In genomic region chr14:60663309-60663940, GRCm38 (mm10) we compare ENCODE assay signal across 25 mouse cellular contexts. TPM values are rescaled to one million over a fixed set of nuclear protein-coding genes. Genes with fewer than 3 reads are reported as not detected.
DNase-seq lines count a peak whose midpoint lies in the region; ATAC-seq and TF ChIP-seq lines count a peak whose summit lies in the region.
"Had no signal": no experiment of that assay in that cellular context is flagged by ENCODE, and none has a peak within 500 bp of the region (broad histone marks: within the 10 kb centered on the region; RNA-seq: fewer than 3 reads in every experiment).

No protein-coding gene starts in this region.

- H3K36me3 ChIP-seq in midbrain, embryonic 10.5 days: peaks cover 65% of the 10 kb centered on the region
- H3K36me3 ChIP-seq in midbrain, embryonic 13.5 days: peaks cover 14% of the 10 kb centered on the region; the same call in 1 of the 2 replicates
- H3K36me3 ChIP-seq in kidney, embryonic 15.5 days: 0 out of 2 replicates have a peak, but pooled peaks cover 3% of the 10 kb centered on the region
- no peaks in the 10 kb centered on the region for H3K36me3 ChIP-seq in small intestine, adult 2 months (ENCODE audit: control insufficient read depth, insufficient read depth, low read length)
- H3K36me3 ChIP-seq: limb, embryonic 15.5 days had no signal

- TF ChIP-seq CTCF in small intestine, adult 2 months (IDR thresholded peaks at IDR 0.05; ENCODE audit: extremely low read depth, insufficient read length, insufficient replicate concordance, low read depth, low read length): no peak

- H3K9me3 ChIP-seq in midbrain, embryonic 10.5 days (replicated peaks): no peaks in the 10 kb centered on the region
- no peaks in the 10 kb centered on the region for H3K9me3 ChIP-seq in midbrain, embryonic 13.5 days
- no peaks in the 10 kb centered on the region for H3K9me3 ChIP-seq in kidney, embryonic 15.5 days (replicated peaks)
- H3K9me3 ChIP-seq: embryonic facial prominence, embryonic 10.5 days; hindbrain, embryonic 10.5 days; limb, embryonic 15.5 days; neural tube, embryonic 12.5 days had no signal

- no peak overlapping the region for H3K4me3 ChIP-seq in midbrain, embryonic 10.5 days
- H3K4me3 ChIP-seq in midbrain, embryonic 13.5 days (replicated peaks): no peak overlapping the region
- no peak overlapping the region for H3K4me3 ChIP-seq in kidney, embryonic 15.5 days (replicated peaks)
- no peak overlapping the region for H3K4me3 ChIP-seq in small intestine, adult 2 months (ENCODE audit: low read depth, low read length)
- H3K4me3 ChIP-seq: embryonic facial prominence, embryonic 10.5 days; hindbrain, embryonic 10.5 days; limb, embryonic 15.5 days; neural tube, embryonic 12.5 days had no signal

- DNase-seq in kidney, adult 18-20 months: peak; percentile 27
- DNase-seq in kidney, postnatal 10 days: no peak
- no peak for DNase-seq in midbrain, embryonic 10.5 days (ENCODE audit: low spot score)
- no peak for DNase-seq in gastrocnemius, postnatal 14 days
- DNase-seq: adrenal gland, postnatal 36 days; cerebellum, adult 11 months; cerebellum, adult 9-11 months; forebrain, postnatal 0 days; gastrocnemius, postnatal 36 days; left cerebral cortex, postnatal 4 days; lung, embryonic 14.5 days; midbrain, embryonic 14.5 days; right cerebral cortex, postnatal 14 days; spleen, adult 18-20 months; thymus, adult 18-20 months; thymus, postnatal 4 days had no signal

- WGBS in midbrain, embryonic 10.5 days: 79% methylated on average over 11 of the region's 11 CpGs
- WGBS in midbrain, embryonic 13.5 days: 78% methylated on average over 11 of the region's 11 CpGs
- 73% methylated on average over 11 of the region's 11 CpGs for WGBS in kidney, embryonic 15.5 days
- 32% methylated on average over 11 of the region's 11 CpGs for WGBS in small intestine, adult 2 months

- intact Hi-C loops in gastrocnemius, postnatal 14 days (cut with DNase I; ENCODE audit: low total_unique reads): no loop called here

- H3K4me2 ChIP-seq in midbrain, embryonic 13.5 days (replicated peaks): no peak overlapping the region
- no peak overlapping the region for H3K4me2 ChIP-seq in kidney, embryonic 15.5 days
- H3K4me2 ChIP-seq: limb, embryonic 15.5 days; lung, embryonic 14.5 days; neural tube, embryonic 12.5 days had no signal

- H3K27me3 ChIP-seq in midbrain, embryonic 10.5 days (ENCODE audit: low read depth, poor library complexity, severe bottlenecking): no peaks in the 10 kb centered on the region
- H3K27me3 ChIP-seq in midbrain, embryonic 13.5 days: no peaks in the 10 kb centered on the region
- H3K27me3 ChIP-seq in kidney, embryonic 15.5 days: no peaks in the 10 kb centered on the region
- no peaks in the 10 kb centered on the region for H3K27me3 ChIP-seq in small intestine, adult 2 months (ENCODE audit: control insufficient read depth, insufficient read depth, low read length)
- H3K27me3 ChIP-seq: limb, embryonic 15.5 days; neural tube, embryonic 12.5 days; Patski had no signal

- no peak for TF ChIP-seq POLR2A in small intestine, adult 2 months (IDR thresholded peaks at IDR 0.05; ENCODE audit: low read depth, low read length)

- no peak overlapping the region for H3K9ac ChIP-seq in midbrain, embryonic 13.5 days (replicated peaks)
- no peak overlapping the region for H3K9ac ChIP-seq in kidney, embryonic 15.5 days
- H3K9ac ChIP-seq: forebrain, postnatal 0 days; limb, embryonic 15.5 days; lung, embryonic 14.5 days; neural tube, embryonic 12.5 days had no signal

- peaks cover 30% of the 10 kb centered on the region for H3K4me1 ChIP-seq in midbrain, embryonic 10.5 days
- peaks cover 26% of the 10 kb centered on the region for H3K4me1 ChIP-seq in midbrain, embryonic 13.5 days (replicated peaks)
- peaks cover 61% of the 10 kb centered on the region for H3K4me1 ChIP-seq in kidney, embryonic 15.5 days
- H3K4me1 ChIP-seq in small intestine, adult 2 months (ENCODE audit: control insufficient read depth, insufficient read depth, insufficient read length, low read length): peaks cover 4% of the 10 kb centered on the region; the same call in 1 of the 2 replicates
- H3K4me1 ChIP-seq: limb, embryonic 15.5 days had no signal

- ATAC-seq in midbrain, embryonic 13.5 days: no peak
- ATAC-seq in kidney, embryonic 15.5 days (replicated peaks; ENCODE audit: low FRiP score): no peak
- no peak for ATAC-seq in monocyte, adult 5-6 weeks (replicated peaks; ENCODE audit: insufficient number of reproducible peaks, low FRiP score, low TSS enrichment, poor library complexity, severe bottlenecking)
- ATAC-seq: forebrain, postnatal 0 days; Patski had no signal

- 0 out of 2 replicates have a peak overlapping the region, but pooled peaks have one; percentile 18 for H3K27ac ChIP-seq in midbrain, embryonic 10.5 days (replicated peaks)
- no peak overlapping the region for H3K27ac ChIP-seq in midbrain, embryonic 13.5 days
- peak overlapping the region; percentile 83 for H3K27ac ChIP-seq in kidney, embryonic 15.5 days
- H3K27ac ChIP-seq in small intestine, adult 2 months (ENCODE audit: insufficient read depth, low read depth, low read length): 0 out of 2 replicates have a peak overlapping the region, but pooled peaks have one; percentile 13
- H3K27ac ChIP-seq: embryonic facial prominence, embryonic 10.5 days; hindbrain, embryonic 10.5 days; limb, embryonic 15.5 days; neural tube, embryonic 12.5 days had no signal

RNA-seq across cellular contexts. Expression of gene Spata13, which starts 29.6 kb away (rescaled TPM):
- 67.9 and 70.0 TPM in 2 replicates for polyA plus RNA-seq in midbrain, embryonic 10.5 days (2016; fragmentation: Nextera tagmentation; extraction: Ambion mirVana)
- polyA plus RNA-seq in midbrain, embryonic 13.5 days (2015; fragmentation: Nextera tagmentation; extraction: Ambion mirVana): 41.3 and 47.4 TPM in 2 replicates
- polyA plus RNA-seq in kidney, embryonic 15.5 days (2015; fragmentation: Nextera tagmentation; extraction: Ambion mirVana): 55.1 and 64.4 TPM in 2 replicates
- 10.1 and 21.6 TPM in 2 replicates for polyA plus RNA-seq in small intestine, adult 2 months (2012; rRNA removed)
- total RNA-seq in gastrocnemius, postnatal 14 days (2021): 10 to 100 TPM in 1 of 2 experiments, 1 to 10 TPM in 1; 8.4 to 15.3 TPM
- total RNA-seq in monocyte, adult 5-6 weeks (2017): 207 to 305 TPM (median 214 TPM) in 3 replicates
